Mouse (Mus musculus) embryo, embryonic 10.5 days (tissue): ENCODE results near the gene Treh.

Source experiments
- DNase-seq: peaks from one replicate; pipeline ENCODE4 v3.0.0-alpha.2; 2015; ENCODE audit warnings: low spot score

Gene Treh

GRCm38 (mm10) chr9:44735886-44736285 lies 62.9 kb downstream of the Treh start:
- no peak for DNase-seq
